Mouse (Mus musculus) mesoderm, embryonic 11.5 days (tissue): ENCODE measurements around the gene Kcnk5.

ENCODE experiments used
- DNase-seq: peaks from one replicate; pipeline ENCODE4 v3.0.0-alpha.2; 2012; ENCODE audit warnings: low read depth, low spot score

Kcnk5 gene

GRCm38 (mm10) chr14:20168054-20168453 is 13.6 kb downstream of the Kcnk5 start:
- DNase-seq = no peak

- DNase-seq = no peak
Measured at GRCm38 (mm10) chr14:20165413-20165812, 16.2 kb downstream of the Kcnk5 start.

GRCm38 (mm10) chr14:20164438-20164837 is 17.2 kb downstream of the Kcnk5 start:
- no peak for DNase-seq

GRCm38 (mm10) chr14:20162686-20163085 is 18.9 kb downstream of the Kcnk5 start:
- DNase-seq = no peak

GRCm38 (mm10) chr14:20158727-20159681 is 22.6 kb downstream of the Kcnk5 start:
- no peak for DNase-seq

- no peak for DNase-seq
Measured at GRCm38 (mm10) chr14:20157595-20157994, 24.0 kb downstream of the Kcnk5 start.

- DNase-seq = no peak
Measured at GRCm38 (mm10) chr14:20155718-20156117, 25.9 kb downstream of the Kcnk5 start.

GRCm38 (mm10) chr14:20154937-20155336 is 26.7 kb downstream of the Kcnk5 start:
- DNase-seq = no peak

- DNase-seq = peak; percentile 37
Measured at GRCm38 (mm10) chr14:20154245-20154644, 27.4 kb downstream of the Kcnk5 start.

- no peak for DNase-seq
Measured at GRCm38 (mm10) chr14:20149127-20150080, 32.2 kb downstream of the Kcnk5 start.

- DNase-seq = no peak
Measured at GRCm38 (mm10) chr14:20148514-20148913, 33.1 kb downstream of the Kcnk5 start.

GRCm38 (mm10) chr14:20147854-20148253 is 33.8 kb downstream of the Kcnk5 start:
- DNase-seq = no peak

GRCm38 (mm10) chr14:20144093-20144492 is 37.5 kb downstream of the Kcnk5 start:
- DNase-seq = peak; percentile 37

GRCm38 (mm10) chr14:20138484-20139355 is 42.9 kb downstream of the Kcnk5 start, which contains the start of gene Saysd1:
Saysd1 (minus strand) TSS chr14:20138534.
- DNase-seq = no peak

GRCm38 (mm10) chr14:20134965-20135671 is 46.5 kb downstream of the Kcnk5 start:
- DNase-seq = no peak

- DNase-seq = no peak
Measured at GRCm38 (mm10) chr14:20128162-20128561, 53.4 kb downstream of the Kcnk5 start.

GRCm38 (mm10) chr14:20127406-20128087 is 54.1 kb downstream of the Kcnk5 start:
- DNase-seq = no peak

GRCm38 (mm10) chr14:20120868-20121267 is 60.7 kb downstream of the Kcnk5 start:
- no peak for DNase-seq

GRCm38 (mm10) chr14:20120012-20120411 is 61.6 kb downstream of the Kcnk5 start:
- no peak for DNase-seq

GRCm38 (mm10) chr14:20116149-20116605 is 65.4 kb downstream of the Kcnk5 start:
- DNase-seq = peak; percentile 14
